Mouse (Mus musculus): ENCODE data around the gene Olfr9.
"Not testable (repeated sequence)": the region's sequence is repeated elsewhere in the genome, so short reads cannot be mapped to it uniquely, and the experiment has no call there.

The Olfr9 gene

DNA sequence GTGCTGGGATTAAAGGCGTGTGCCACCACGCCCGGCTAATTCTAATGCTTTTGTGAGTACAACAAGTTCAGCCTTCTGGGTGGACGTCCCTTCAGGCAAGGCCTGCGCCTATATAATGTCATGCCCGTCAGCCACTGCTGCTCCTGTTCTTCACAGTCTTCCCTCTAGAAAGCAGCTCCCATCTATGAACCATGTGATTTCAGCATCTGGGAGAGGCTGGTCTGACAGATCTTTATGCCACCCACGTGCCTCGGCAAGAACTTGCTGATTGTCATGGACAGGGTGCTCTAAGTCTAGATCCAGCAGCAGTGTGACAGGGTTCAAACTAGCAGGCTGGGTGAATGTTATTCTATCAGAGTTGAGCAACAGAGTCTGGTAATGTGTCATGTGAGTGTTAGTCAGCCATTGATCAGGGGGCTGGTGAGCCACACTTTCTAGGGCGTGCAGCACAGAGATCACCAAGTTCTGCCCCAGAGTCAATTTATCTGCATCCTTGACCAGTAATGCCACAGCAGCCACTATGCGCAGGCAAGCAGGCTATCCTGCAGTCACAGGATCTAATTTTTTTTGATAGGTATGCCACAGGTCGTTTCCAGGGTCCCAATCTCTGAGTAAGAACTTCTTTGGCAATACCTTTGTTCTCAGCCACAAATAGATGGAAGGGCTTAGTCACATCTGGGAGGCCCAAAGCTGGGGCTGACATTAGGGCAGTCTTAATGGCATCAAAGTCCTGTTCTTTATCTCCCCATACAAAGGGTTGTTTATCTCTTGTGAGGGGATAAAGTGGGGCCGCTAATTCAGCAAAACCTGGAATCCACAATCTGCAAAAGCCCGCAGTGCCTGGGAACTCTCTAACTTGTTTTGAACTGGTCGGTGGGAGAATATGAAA lies 15.0 kb downstream of the Olfr9 start:
- no peak for DNase-seq

DNA sequence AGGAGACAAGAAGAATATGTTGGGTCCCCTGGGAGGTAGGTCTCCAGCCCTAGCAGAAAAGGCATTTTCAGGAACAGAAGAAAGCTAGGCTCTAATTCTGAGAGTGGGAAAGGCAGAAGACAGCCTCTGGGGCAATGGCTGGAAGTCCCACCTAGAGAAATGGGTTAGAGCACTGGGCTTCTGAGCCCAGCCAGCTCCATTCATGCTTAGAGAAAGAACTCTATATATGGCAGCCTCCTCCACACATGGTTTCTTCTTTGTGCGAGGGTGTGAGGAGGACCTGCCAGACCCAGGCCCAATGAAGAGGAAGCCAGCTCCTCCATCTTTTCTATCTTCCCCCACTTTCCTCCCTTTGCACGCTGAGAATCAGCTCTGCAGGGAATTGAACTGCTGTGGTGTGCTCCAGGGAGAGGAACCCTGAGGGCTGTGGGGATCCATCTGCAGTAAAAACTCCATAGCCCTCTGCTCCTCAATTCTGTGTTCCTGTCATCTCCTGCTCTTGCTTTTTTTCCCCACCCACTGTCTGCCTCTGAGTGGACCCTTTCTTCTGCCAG lies 21.1 kb downstream of the Olfr9 start, which contains the start of gene Olfr763:
TSS of gene Olfr763 (plus strand) at position 504 of the 554 bp plus-strand sequence.
- no peak for DNase-seq

GRCm38 (mm10) chr10:129011511-129011910 lies 22.3 kb downstream of the Olfr9 start:
- DNase-seq, result not testable (repeated sequence)

DNA sequence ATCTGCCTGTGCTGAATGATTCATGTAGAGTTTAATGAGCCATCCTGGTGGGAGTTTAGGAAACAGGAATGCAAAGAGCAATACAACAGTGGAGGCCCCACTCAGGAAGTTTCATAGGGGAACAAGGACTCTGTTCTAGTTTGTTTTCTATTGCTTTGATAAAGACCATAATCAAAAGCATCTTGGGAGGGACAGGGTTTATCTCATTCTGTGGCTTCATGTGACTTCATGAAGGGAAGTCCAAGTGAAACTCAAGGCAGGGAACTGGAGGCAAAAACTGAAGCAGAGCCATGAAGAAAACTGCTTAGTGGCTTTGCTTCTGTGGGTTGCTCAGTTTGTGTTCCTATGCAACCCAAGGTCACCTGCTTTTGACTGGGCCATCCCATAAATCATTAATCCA lies 25.2 kb downstream of the Olfr9 start:
- DNase-seq, result peak in 1 of 2 experiments; percentile 8

- no peak for DNase-seq
Measured at GRCm38 (mm10) chr10:129023319-129023718, 34.1 kb downstream of the Olfr9 start.

- peak in 1 of 2 experiments; percentile 43 for DNase-seq
Measured at GRCm38 (mm10) chr10:129026018-129026662, 36.9 kb downstream of the Olfr9 start.

DNA sequence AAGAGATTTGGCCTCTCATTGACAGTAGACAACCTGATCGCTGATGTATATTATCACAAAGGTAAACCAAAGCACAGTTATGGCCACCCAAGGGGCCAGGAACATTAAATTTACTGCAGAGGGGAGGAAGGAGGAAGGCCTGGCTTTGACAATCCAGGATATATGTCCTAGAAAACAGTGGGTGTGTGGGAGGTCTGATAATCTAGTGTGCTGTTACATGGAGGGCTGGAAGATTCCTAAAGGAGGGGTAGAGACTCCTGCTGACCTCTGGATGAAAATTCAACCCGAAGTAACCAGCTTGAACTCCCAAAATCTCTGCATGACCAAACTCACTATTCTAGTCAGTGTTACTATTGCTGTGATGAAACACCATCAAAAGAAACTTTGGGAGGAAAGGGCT lies 39.1 kb downstream of the Olfr9 start:
- no peak for DNase-seq

DNA sequence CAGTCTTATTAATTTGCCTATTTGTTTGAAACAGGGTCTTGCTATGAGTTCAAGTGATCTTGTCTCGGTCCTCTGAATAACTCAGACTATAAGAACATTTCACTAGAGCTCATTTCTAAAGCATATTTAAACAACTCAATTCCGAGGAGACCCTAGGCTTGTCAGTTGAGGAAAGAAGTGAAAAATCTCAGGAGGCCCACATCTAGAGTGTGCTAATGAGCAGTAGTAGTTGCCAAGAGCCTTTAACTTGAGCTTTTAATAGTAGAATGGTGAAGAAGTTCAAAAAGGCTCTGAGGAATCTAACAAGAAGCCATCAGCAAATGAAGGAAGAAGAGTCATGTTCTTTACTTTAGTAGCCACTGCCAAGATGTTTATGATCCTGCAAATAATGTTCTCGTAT lies 50.6 kb downstream of the Olfr9 start, which contains the start of gene Olfr764-ps1:
TSS of gene Olfr764-ps1 (minus strand) at position 101 of the 400 bp plus-strand sequence.
- no peak for DNase-seq

Measured in kidney, adult 8-10 months (tissue).